Mouse (Mus musculus) CH12.LX (cell line): ENCODE data around the gene Gm20388. TPM values are rescaled to one million over a fixed set of nuclear protein-coding genes. Genes with fewer than 3 reads are reported as not detected.

ENCODE experiments used
- DNase-seq: peaks from one replicate; pipeline ENCODE4 v3.0.0-alpha.2; 2013; ENCODE audit errors: extremely low read depth
- H3K27ac ChIP-seq: 2 replicates; pipeline ENCODE4 v1.5.1; 2012; ENCODE audit warnings: low read depth, mild to moderate bottlenecking, control low read depth, moderate library complexity; ENCODE audit not compliant: insufficient read depth
- H3K27me3 ChIP-seq: replicated peaks from 2 replicates; pipeline ENCODE3; 2012; ENCODE audit warnings: inconsistent platforms
- H3K36me3 ChIP-seq, 2 experiments: replicated peaks in 1 of 2; 2 replicates each; pipeline versions ENCODE3 to v1.6.1; 2012; ENCODE audit warnings: inconsistent platforms in 1 of 2, low read length in 1 of 2, mild to moderate bottlenecking in 1 of 2, mixed read lengths in 1 of 2, moderate library complexity in 1 of 2; ENCODE audit not compliant: control insufficient read depth in 1 of 2, insufficient read depth in 1 of 2
- H3K4me1 ChIP-seq, 2 experiments: 2 replicates each; pipeline ENCODE4 v1.6.1; 2012; ENCODE audit warnings: inconsistent platforms in 1 of 2, moderate library complexity in 1 of 2; ENCODE audit not compliant: insufficient read depth in 2 of 2, control insufficient read depth in 1 of 2
- H3K4me2 ChIP-seq: 2 replicates; pipeline ENCODE4 v1.6.1; 2012; ENCODE audit warnings: low read depth, mild to moderate bottlenecking, control low read depth; ENCODE audit not compliant: poor library complexity, insufficient read depth, severe bottlenecking
- H3K4me3 ChIP-seq, 3 experiments: fragments of 150-350 bp in 1 of 3; sonication (generic) in 1 of 3; replicated peaks in 1 of 3; 2 replicates each; pipeline versions ENCODE3 to v1.5.1; 2011 to 2012; ENCODE audit warnings: low read depth in 2 of 3, low read length in 2 of 3, mild to moderate bottlenecking in 2 of 3, moderate library complexity in 2 of 3, control low read depth in 1 of 3, improper control_type of control experiment in 1 of 3, inconsistent platforms in 1 of 3, mixed read lengths in 1 of 3; ENCODE audit not compliant: poor library complexity in 1 of 3
- H3K79me2 ChIP-seq: replicated peaks from 2 replicates; pipeline ENCODE4 v1.6.1; 2012; ENCODE audit warnings: mild to moderate bottlenecking, moderate library complexity; ENCODE audit not compliant: control insufficient read depth, poor library complexity, insufficient read depth, severe bottlenecking; ENCODE audit errors: extremely low read depth
- H3K9ac ChIP-seq: 2 replicates; pipeline ENCODE4 v1.6.1; 2012; ENCODE audit warnings: low read depth, mild to moderate bottlenecking, control low read depth, moderate library complexity; ENCODE audit not compliant: insufficient read depth
- H3K9me3 ChIP-seq: replicated peaks from 2 replicates; pipeline ENCODE3; 2012; ENCODE audit warnings: low read length, inconsistent platforms, mixed read lengths
- BHLHE40 ChIP-seq: IDR thresholded peaks from 2 replicates; pipeline ENCODE4 v1.6.1; 2011; ENCODE audit warnings: mild to moderate bottlenecking, low read depth, low read length, improper control_type of control experiment
- CHD1 ChIP-seq: IDR thresholded peaks from 2 replicates; pipeline ENCODE4 v1.6.1; 2012; ENCODE audit warnings: low read depth, low read length, improper control_type of control experiment, inconsistent platforms
- CHD2 ChIP-seq: IDR thresholded peaks from 2 replicates; pipeline ENCODE4 v1.6.1; 2011; ENCODE audit warnings: low read length, improper control_type of control experiment
- CTCF ChIP-seq, 2 experiments: IDR thresholded peaks in 1 of 2; conservative IDR thresholded peaks in 1 of 2; 2 replicates each; pipeline ENCODE4 v1.5.1; 2011 to 2012; ENCODE audit warnings: low read depth in 2 of 2, low read length in 2 of 2, improper control_type of control experiment in 1 of 2, inconsistent platforms in 1 of 2, mild to moderate bottlenecking in 1 of 2, moderate library complexity in 1 of 2
- ELF1 ChIP-seq: IDR thresholded peaks from 2 replicates; pipeline ENCODE4 v1.6.1; 2014; ENCODE audit warnings: low read depth, mild to moderate bottlenecking, inconsistent platforms, low read length, improper control_type of control experiment
- EP300 ChIP-seq: IDR thresholded peaks from 2 replicates; pipeline ENCODE4 v1.6.1; 2011; ENCODE audit warnings: low read length, improper control_type of control experiment
- ETS1 ChIP-seq: conservative IDR thresholded peaks from 2 replicates; pipeline ENCODE4 v1.6.1; 2012; ENCODE audit warnings: low read depth, mild to moderate bottlenecking, inconsistent platforms, low read length, improper control_type of control experiment, moderate library complexity
- GABPA ChIP-seq: IDR thresholded peaks from 2 replicates; pipeline ENCODE4 v1.6.1; 2012; ENCODE audit warnings: low read depth, low read length, improper control_type of control experiment, inconsistent platforms; ENCODE audit not compliant: insufficient replicate concordance
- IRF4 ChIP-seq: IDR thresholded peaks from 2 replicates; pipeline ENCODE4 v1.6.1; 2014; ENCODE audit warnings: low read depth, mild to moderate bottlenecking, inconsistent platforms, low read length, improper control_type of control experiment
- JUN ChIP-seq: IDR thresholded peaks from 2 replicates; pipeline ENCODE4 v1.6.1; 2011; ENCODE audit warnings: low read depth, mild to moderate bottlenecking, low read length, improper control_type of control experiment, moderate library complexity; ENCODE audit not compliant: insufficient read depth
- JUND ChIP-seq: conservative IDR thresholded peaks from 2 replicates; pipeline ENCODE4 v1.6.1; 2011; ENCODE audit warnings: low read depth, low read length, improper control_type of control experiment
- MAX ChIP-seq: IDR thresholded peaks from 2 replicates; pipeline ENCODE4 v1.6.1; 2011; ENCODE audit warnings: low read length, improper control_type of control experiment
- MAZ ChIP-seq: IDR thresholded peaks from 2 replicates; pipeline ENCODE4 v1.6.1; 2012; ENCODE audit warnings: low read depth, mild to moderate bottlenecking, inconsistent platforms, low read length, improper control_type of control experiment, moderate library complexity
- MEF2A ChIP-seq: IDR thresholded peaks from 2 replicates; pipeline ENCODE4 v1.6.1; 2014; ENCODE audit warnings: low read depth, mild to moderate bottlenecking, inconsistent platforms, low read length, improper control_type of control experiment, borderline replicate concordance
- MXI1 ChIP-seq: IDR thresholded peaks from 2 replicates; pipeline ENCODE4 v1.6.1; 2011; ENCODE audit warnings: mild to moderate bottlenecking, low read depth, low read length, improper control_type of control experiment
- MYC ChIP-seq: IDR thresholded peaks from 2 replicates; pipeline ENCODE4 v1.6.1; 2011; ENCODE audit warnings: low read depth, mild to moderate bottlenecking, improper control_type of control experiment, low read length
- NELFE ChIP-seq: IDR thresholded peaks from 2 replicates; pipeline ENCODE4 v1.6.1; 2011; ENCODE audit warnings: low read depth, low read length, improper control_type of control experiment
- NRF1 ChIP-seq: IDR thresholded peaks from 2 replicates; pipeline ENCODE4 v1.6.1; 2014; ENCODE audit warnings: low read depth, mild to moderate bottlenecking, inconsistent platforms, low read length, improper control_type of control experiment, moderate library complexity
- PAX5 ChIP-seq: IDR thresholded peaks from 2 replicates; pipeline ENCODE4 v1.6.1; 2012; ENCODE audit warnings: low read length, inconsistent platforms, mixed read lengths
- POLR2AphosphoS2 ChIP-seq: IDR thresholded peaks from 2 replicates; pipeline ENCODE4 v1.6.1; 2011; ENCODE audit warnings: low read depth, low read length, improper control_type of control experiment
- RAD21 ChIP-seq: IDR thresholded peaks from 2 replicates; pipeline ENCODE4 v1.6.1; 2011; ENCODE audit warnings: low read depth, mild to moderate bottlenecking, low read length, improper control_type of control experiment, moderate library complexity
- RCOR1 ChIP-seq: conservative IDR thresholded peaks from 2 replicates; pipeline ENCODE4 v1.6.1; 2012; ENCODE audit warnings: low read depth, mild to moderate bottlenecking, inconsistent platforms, low read length, improper control_type of control experiment
- SIN3A ChIP-seq: IDR thresholded peaks from 2 replicates; pipeline ENCODE4 v1.6.1; 2012; ENCODE audit warnings: low read length, improper control_type of control experiment, inconsistent platforms
- SMC3 ChIP-seq: IDR thresholded peaks from 2 replicates; pipeline ENCODE4 v1.6.1; 2011; ENCODE audit warnings: low read depth, low read length, improper control_type of control experiment
- TBP ChIP-seq: conservative IDR thresholded peaks from 2 replicates; pipeline ENCODE4 v1.6.1; 2011; ENCODE audit warnings: low read depth, low read length, improper control_type of control experiment
- UBTF ChIP-seq: IDR thresholded peaks from 2 replicates; pipeline ENCODE4 v1.6.1; 2012; ENCODE audit warnings: low read depth, mild to moderate bottlenecking, inconsistent platforms, low read length, improper control_type of control experiment, moderate library complexity
- ZC3H11A ChIP-seq: IDR thresholded peaks from 2 replicates; pipeline ENCODE4 v1.6.1; 2012; ENCODE audit warnings: low read depth, mild to moderate bottlenecking, inconsistent platforms, low read length, improper control_type of control experiment
- dilution Hi-C: fragments of 300-500 bp; cut with MboI; formaldehyde crosslinking; loops from 2 replicates; pipeline ENCODE4 v1.14.3; 2020; ENCODE audit warnings: low sequenced_read_pairs; ENCODE audit not compliant: extremely low pct_unique_long_range_greater_than_20kb, extremely low pct_ligation_motif_present
- in situ Hi-C: fragments of 300-500 bp; cut with MboI; formaldehyde crosslinking; loops from 3 replicates; pipeline ENCODE4 v1.14.3; 2019; ENCODE audit warnings: low sequenced_read_pairs, low pct_ligation_motif_present, low pct_unique_long_range_greater_than_20kb, mixed read lengths
- polyA plus RNA-seq: library from polyadenylated mRNA; unstranded; fragments of >175 nt; gene quantifications from 2 replicates; pipeline ENCODE4 v1.2.1, GENCODE M21; 2012; ENCODE audit warnings: low read depth; ENCODE audit not compliant: insufficient read length
- total RNA-seq, 2 experiments: library from RNA; depleted of rRNA; stranded (reverse); fragments of 300-350 nt in 1 of 2; fragments of >200 nt in 1 of 2; gene quantifications; 2 replicates each; pipeline ENCODE4 v1.2.3; 2012 to 2014

The Gm20388 gene
- total and polyA plus RNA-seq, 3 experiments = 14.8 to 26.3 (median 22.2) TPM

DNA sequence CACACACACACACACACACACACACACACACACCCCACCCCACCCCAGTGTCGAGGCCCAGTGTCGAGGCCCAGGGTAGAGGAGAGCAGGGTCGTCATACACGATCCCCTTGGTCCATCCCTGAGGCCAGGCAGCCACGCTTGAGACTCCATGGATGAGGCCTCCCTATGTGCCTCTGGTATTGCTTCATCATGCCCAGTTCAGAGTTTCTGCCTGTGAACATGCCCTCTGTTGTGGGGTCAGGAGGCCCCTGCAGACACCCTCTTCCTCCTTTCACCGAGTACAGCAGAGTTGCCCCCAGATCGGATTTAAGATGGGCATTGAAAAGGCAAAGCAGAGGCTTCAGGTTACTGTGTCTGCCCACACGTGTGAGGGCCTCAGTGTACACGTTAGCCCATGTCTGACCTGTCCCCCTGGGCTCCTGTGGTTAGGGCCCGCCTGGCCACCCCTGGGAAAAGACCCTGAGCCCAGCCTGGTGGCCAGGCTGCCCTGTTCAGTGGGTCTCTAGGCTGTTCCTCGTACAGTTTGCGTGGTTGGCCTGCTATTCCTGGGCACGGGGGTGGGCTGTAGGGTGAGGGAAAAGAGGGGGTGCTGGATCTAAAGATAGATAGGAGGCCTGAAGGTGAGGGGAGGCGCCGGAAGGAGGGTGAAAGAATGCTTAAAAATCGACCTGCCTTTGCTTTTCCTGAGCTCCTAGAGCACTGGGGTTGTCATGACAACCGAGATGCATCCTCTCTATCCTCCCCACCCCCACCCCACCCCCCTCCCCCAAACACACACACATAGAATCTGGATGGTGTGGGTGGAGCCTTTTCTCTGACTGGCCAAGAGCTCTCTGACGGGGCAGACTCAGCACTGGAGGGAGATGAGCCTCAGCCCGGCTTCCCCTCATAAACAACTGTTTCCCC lies 1860.5 kb downstream of the Gm20388 start:
- in situ Hi-C loops (no loop called here), dilution Hi-C loops (no loop called here)
- Histone ChIP-seq H3K9ac (no peak overlapping the region), H3K79me2 (no peaks in the 10 kb centered on the region), H3K27ac (no peak overlapping the region), H3K27me3 (peaks cover 58% of the 10 kb centered on the region), H3K4me2 (no peak overlapping the region), H3K36me3 (no peaks in the 10 kb centered on the region), H3K4me3 (no peak overlapping the region), H3K9me3 (no peaks in the 10 kb centered on the region), H3K4me1 (peaks cover 2 to 18% of the 10 kb centered on the region in 2 experiments; a peak in 3 of 4 replicates)
- TF ChIP-seq TBP (no peak), ZC3H11A (no peak), PAX5 (no peak), CHD1 (no peak), MXI1 (no peak), MYC (no peak), POLR2AphosphoS2 (no peak), MAZ (no peak), BHLHE40 (no peak), NRF1 (no peak), MEF2A (no peak), NELFE (no peak), SIN3A (no peak), IRF4 (no peak)
- DNase-seq = no peak

DNA sequence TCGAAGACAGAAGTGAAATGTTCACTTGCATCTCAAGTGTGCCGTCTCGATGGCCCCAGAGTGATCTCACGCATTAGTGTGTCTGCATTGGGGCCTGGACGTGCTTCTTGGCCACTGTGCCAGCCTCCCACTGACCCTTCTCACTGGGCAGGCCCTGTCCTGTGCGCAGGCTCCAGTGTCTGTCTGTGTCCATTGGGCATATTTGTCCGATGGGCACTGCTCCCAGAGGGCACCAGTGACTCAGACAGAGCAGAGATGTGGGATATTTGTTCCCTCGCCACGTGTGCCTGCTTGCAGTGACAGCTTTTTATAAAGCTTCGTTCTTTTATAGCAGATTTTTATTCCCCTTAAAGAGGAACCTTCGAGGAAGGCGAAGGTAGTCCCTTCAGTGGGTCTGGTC lies 1863.2 kb downstream of the Gm20388 start:
- Histone ChIP-seq H3K9me3 (no peaks in the 10 kb centered on the region), H3K9ac (no peak overlapping the region), H3K27ac (no peak overlapping the region), H3K36me3 (no peaks in the 10 kb centered on the region), H3K4me3 (no peak overlapping the region), H3K79me2 (no peaks in the 10 kb centered on the region), H3K27me3 (peaks cover 58% of the 10 kb centered on the region), H3K4me1 (peaks cover 2 to 18% of the 10 kb centered on the region in 2 experiments; a peak in 3 of 4 replicates), H3K4me2 (no peak overlapping the region)
- DNase-seq = no peak
- in situ Hi-C loops = no loop called here
- dilution Hi-C loops = no loop called here
- no peak for TF ChIP-seq EP300
- no peak for TF ChIP-seq RAD21
- TF ChIP-seq CHD2 = no peak
- no peak for TF ChIP-seq CHD1
- no peak for TF ChIP-seq NRF1
- TF ChIP-seq ZC3H11A = no peak
- no peak for TF ChIP-seq GABPA
- TF ChIP-seq RCOR1 = no peak
- TF ChIP-seq MYC = no peak
- no peak for TF ChIP-seq SMC3
- TF ChIP-seq JUN = no peak
- TF ChIP-seq MXI1 = no peak
- TF ChIP-seq ELF1 = no peak
- no peak for TF ChIP-seq CTCF (conservative IDR thresholded peaks at IDR 0.05 in 1 of 2, IDR thresholded peaks at IDR 0.05 in 1 of 2; ENCODE audit: low read depth in 2 of 2, low read length in 2 of 2)
- no peak for TF ChIP-seq UBTF
- no peak for TF ChIP-seq ETS1
- TF ChIP-seq MEF2A = no peak
- TF ChIP-seq JUND = no peak
- TF ChIP-seq MAX = no peak
